Mouse (Mus musculus): Measurements from ENCODE around the gene Gm9964.

GRCm38 (mm10) chr11:79329585-79329984, 32.9 kb upstream of the Gm9964 start:
- TF ChIP-seq CTCF (IDR thresholded peaks at IDR 0.05; ENCODE audit: low read depth, low read length) (no peak), POLR2A (IDR thresholded peaks at IDR 0.05; ENCODE audit: insufficient read depth, low read length) (no peak), EP300 (IDR thresholded peaks at IDR 0.05; ENCODE audit: insufficient read depth, low read depth, low read length) (no peak)

Data from ES-Bruce4 (cell line).